Mouse (Mus musculus) heart, embryonic 10.5 days (tissue): ENCODE results near the gene Myf5. TPM values are rescaled to one million over a fixed set of nuclear protein-coding genes. Genes with fewer than 3 reads are reported as not detected.

ENCODE experiments used
- DNase-seq: peaks from one replicate; pipeline ENCODE4 v3.0.0-alpha.2; 2017; ENCODE audit warnings: low spot score
- H3K27ac ChIP-seq: fragments of 300-500 bp; sonication (generic); 2 replicates; pipeline ENCODE4 v1.5.1; 2016; ENCODE audit warnings: mild to moderate bottlenecking
- H3K27me3 ChIP-seq: fragments of 300-500 bp; sonication (generic); 2 replicates; pipeline ENCODE4 v1.6.1; 2016; ENCODE audit warnings: mild to moderate bottlenecking; ENCODE audit not compliant: poor library complexity, insufficient read depth, severe bottlenecking
- H3K36me3 ChIP-seq: fragments of 300-500 bp; sonication (generic); 2 replicates; pipeline ENCODE4 v1.6.1; 2016; ENCODE audit warnings: mild to moderate bottlenecking, moderate library complexity
- H3K4me1 ChIP-seq: fragments of 300-500 bp; sonication (generic); 2 replicates; pipeline ENCODE4 v1.6.1; 2016; ENCODE audit warnings: mild to moderate bottlenecking
- H3K4me3 ChIP-seq: fragments of 300-500 bp; sonication (generic); 2 replicates; pipeline ENCODE4 v1.5.1; 2016; ENCODE audit warnings: mild to moderate bottlenecking, moderate library complexity
- H3K9me3 ChIP-seq: fragments of 300-500 bp; sonication (generic); 2 replicates; pipeline ENCODE4 v1.6.1; 2016; ENCODE audit warnings: mild to moderate bottlenecking, moderate library complexity
- WGBS: fragments of 180-500 bp; shearing (Covaris S2); methylation state at CpG from one replicate; pipeline ENCODE4 v1.1.7; 2016; 5-methylcytosine and 5-hydroxymethylcytosine counted together
- polyA plus RNA-seq: library from polyadenylated mRNA; unstranded; fragments of >200 nt; fragmentation: Nextera tagmentation; extraction: Ambion mirVana; gene quantifications from 2 replicates; pipeline ENCODE4 v1.2.1, GENCODE M21; 2016

Gene Myf5
- 1.3 and 2.8 TPM in 2 replicates for polyA plus RNA-seq

DNA sequence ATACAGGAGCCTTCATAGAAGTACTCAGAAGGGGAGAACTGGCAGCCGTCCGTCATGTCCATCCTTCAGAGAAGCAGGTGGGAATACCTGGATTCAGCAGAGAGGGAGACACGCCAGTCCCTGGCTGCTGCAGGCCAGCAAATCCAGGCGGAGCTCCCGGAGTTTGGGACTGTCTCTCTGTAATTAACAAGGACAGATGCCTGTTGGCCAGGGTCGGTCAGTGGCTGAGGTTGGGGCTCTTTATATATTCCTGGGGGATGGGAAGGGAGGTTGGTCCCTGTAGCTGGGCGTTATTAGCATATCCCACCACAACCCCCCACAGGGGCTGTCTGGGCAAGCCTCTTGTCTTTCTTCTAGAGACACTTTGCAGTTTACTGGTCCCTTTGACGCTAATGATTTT lies at the start of gene Myf5:
Myf5 (minus strand) TSS at position 265 of the 400 bp plus-strand sequence.
- Histone ChIP-seq H3K9me3 (no peaks in the 10 kb centered on the region), H3K36me3 (no peaks in the 10 kb centered on the region), H3K27me3 (0 out of 2 replicates have a peak, but pooled peaks cover 3% of the 10 kb centered on the region), H3K4me1 (0 out of 2 replicates have a peak, but pooled peaks cover 3% of the 10 kb centered on the region), H3K4me3 (no peak within 1 kb of the TSS), H3K27ac (no peak within 1 kb of the TSS)
- 75% methylated on average over 8 of the region's 8 CpGs for WGBS
- no peak for DNase-seq

DNA sequence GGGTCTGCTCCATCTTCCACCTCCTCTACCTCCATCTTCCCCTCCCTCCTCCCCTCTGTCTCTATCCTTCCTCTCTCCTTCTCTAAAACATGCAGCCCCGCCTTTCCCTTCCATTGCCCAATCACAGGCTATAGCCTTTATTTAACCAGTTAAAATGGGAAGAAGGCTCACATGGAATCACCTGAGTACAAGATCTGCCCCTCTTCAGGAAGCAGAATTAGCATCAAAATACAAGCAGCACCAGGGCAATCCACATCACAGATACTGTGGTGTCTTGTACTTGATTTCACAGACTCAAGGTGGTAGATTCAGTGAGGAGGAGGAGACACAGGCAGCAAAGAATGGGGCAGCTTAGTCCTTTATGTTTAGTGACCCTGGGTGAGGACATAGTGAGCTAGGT lies 42.8 kb upstream of the Myf5 start:
- 63% methylated on average over 1 of the region's 1 CpGs for WGBS
- no peak overlapping the region for H3K4me3 ChIP-seq
- H3K9me3 ChIP-seq = no peaks in the 10 kb centered on the region
- no peaks in the 10 kb centered on the region for H3K27me3 ChIP-seq
- no peaks in the 10 kb centered on the region for H3K36me3 ChIP-seq
- H3K27ac ChIP-seq = no peak overlapping the region
- no peaks in the 10 kb centered on the region for H3K4me1 ChIP-seq
- no peak for DNase-seq

DNA sequence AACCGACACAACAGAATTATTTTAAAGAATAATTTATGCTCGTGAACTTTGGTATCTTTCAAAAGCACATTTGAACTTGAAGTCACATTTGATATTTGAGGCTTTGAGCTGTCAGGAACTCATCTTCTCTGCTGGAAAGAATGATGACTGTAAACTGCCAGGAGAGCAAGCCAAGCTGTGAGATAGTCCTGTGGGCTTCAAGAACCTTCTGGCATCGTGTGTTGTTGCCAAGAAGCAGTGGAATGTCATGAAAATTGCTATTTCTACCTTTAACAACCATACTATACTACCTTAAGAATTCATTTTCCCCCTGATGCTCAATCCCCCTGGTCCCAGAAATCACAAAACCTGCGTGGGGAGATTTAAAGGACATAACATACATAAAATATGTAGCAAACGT lies 33.3 kb upstream of the Myf5 start:
- no peak overlapping the region for H3K27ac ChIP-seq
- H3K9me3 ChIP-seq = no peaks in the 10 kb centered on the region
- no peak overlapping the region for H3K4me3 ChIP-seq
- no peaks in the 10 kb centered on the region for H3K36me3 ChIP-seq
- WGBS = 72% methylated on average over 5 of the region's 5 CpGs
- no peaks in the 10 kb centered on the region for H3K27me3 ChIP-seq
- H3K4me1 ChIP-seq = no peaks in the 10 kb centered on the region
- DNase-seq = no peak

DNA sequence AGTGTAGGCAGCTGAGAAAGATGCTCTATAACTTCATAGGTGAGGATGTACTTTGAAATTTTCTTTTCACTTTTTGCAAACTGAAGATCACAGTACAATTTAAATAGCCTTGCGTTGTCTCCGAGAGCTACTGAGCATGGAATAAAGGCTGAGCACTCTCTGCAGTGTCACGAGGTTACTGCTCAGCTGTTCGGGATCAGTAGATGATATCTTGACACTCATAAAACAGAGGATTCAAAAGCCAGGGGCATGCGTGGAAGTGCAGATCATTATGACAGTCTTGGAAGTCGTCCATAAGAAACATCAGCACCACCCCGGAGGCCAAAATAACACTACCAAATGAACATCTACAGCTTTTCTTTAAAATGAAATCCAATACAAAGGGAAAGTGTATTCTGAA lies 30.7 kb upstream of the Myf5 start:
- Histone ChIP-seq H3K4me3 (no peak overlapping the region), H3K36me3 (no peaks in the 10 kb centered on the region), H3K4me1 (no peaks in the 10 kb centered on the region), H3K9me3 (no peaks in the 10 kb centered on the region), H3K27me3 (no peaks in the 10 kb centered on the region), H3K27ac (no peak overlapping the region)
- WGBS = 81% methylated on average over 7 of the region's 7 CpGs
- DNase-seq = no peak

DNA sequence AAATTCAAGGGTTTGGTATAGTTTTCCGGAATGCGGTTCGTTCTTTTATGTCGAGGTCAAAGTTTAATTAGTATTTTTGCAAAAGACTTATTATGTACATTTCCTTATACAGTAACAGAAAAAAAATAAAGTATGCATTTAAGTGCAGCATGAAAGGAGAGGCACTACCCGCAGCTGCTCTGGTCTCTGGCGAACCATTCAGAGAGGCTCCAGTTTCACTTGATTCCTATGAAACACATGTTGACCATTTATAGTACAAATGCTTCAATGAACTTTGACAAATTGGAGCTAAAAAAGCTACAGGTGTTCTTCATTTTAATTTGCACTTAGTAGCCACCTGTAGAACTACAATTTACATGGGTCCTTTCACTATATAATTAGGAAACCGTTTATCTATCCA lies 28.8 kb upstream of the Myf5 start:
- no peaks in the 10 kb centered on the region for H3K36me3 ChIP-seq
- no peak for DNase-seq
- H3K9me3 ChIP-seq = no peaks in the 10 kb centered on the region
- 83% methylated on average over 7 of the region's 7 CpGs for WGBS
- no peak overlapping the region for H3K4me3 ChIP-seq
- no peaks in the 10 kb centered on the region for H3K27me3 ChIP-seq
- no peak overlapping the region for H3K27ac ChIP-seq
- H3K4me1 ChIP-seq = no peaks in the 10 kb centered on the region

DNA sequence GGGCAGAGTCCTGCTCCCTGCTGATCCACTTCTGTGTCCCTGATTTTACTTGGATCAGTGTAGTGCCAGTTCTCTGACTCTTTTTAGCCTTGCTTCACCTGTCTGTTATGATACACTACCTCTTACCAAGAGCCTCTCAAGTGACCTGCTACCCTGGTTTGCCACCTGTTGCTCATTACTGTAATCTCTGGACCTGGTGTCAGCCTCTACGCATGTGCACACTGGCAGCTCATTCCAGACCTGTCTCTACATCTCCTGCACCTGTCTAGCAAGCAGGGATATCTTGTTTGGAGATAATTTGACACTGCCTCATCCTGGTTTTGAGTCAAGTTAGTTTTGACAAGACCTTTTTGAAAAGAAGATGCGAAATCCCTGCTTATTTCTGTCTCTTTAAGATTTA lies 20.5 kb upstream of the Myf5 start:
- Histone ChIP-seq H3K27me3 (no peaks in the 10 kb centered on the region), H3K36me3 (no peaks in the 10 kb centered on the region), H3K4me3 (no peak overlapping the region), H3K9me3 (no peaks in the 10 kb centered on the region), H3K27ac (no peak overlapping the region), H3K4me1 (no peaks in the 10 kb centered on the region)
- no peak for DNase-seq
- 82% methylated on average over 2 of the region's 2 CpGs for WGBS

DNA sequence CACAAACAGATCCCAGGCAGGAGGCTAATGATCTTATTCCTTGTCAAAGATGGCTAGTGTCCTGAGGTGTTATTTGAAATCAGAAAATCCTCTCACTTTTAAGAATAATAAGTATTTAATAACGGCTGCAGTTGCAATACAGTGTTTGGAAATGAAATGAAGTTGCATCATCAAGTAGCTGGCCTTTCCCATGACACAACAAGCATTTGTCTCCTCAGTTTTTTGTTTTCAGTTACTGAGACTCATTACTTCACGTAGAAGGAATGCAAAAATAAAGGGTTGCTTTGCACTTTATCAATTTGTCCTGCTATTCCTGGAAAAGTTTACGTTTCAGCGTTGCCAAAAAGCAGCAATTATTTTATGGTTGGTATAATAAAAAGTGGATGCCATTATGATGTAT lies 17.5 kb upstream of the Myf5 start:
- WGBS = 78% methylated on average over 4 of the region's 4 CpGs

DNA sequence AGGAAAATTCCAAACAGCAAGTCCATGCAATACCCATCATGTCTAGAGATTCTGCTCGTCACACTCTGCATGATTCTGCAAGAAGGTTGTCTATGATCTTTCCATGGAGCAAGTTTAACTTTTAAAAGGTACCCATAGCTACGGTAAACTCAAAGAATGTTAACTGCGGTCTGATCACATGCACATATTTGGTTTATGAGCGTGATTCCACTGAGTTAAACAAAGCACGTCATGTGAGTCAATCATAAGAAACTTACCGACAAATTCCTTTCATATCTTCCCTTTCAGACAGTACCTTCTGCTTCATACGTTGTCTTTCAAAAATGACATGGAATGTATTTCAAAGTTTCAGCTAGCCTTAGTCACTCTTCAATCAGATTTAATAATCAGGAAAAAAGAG lies 16.3 kb upstream of the Myf5 start:
- H3K27ac ChIP-seq = no peak overlapping the region
- H3K4me3 ChIP-seq = no peak overlapping the region
- no peaks in the 10 kb centered on the region for H3K27me3 ChIP-seq
- no peaks in the 10 kb centered on the region for H3K36me3 ChIP-seq
- DNase-seq = no peak
- H3K9me3 ChIP-seq = no peaks in the 10 kb centered on the region
- H3K4me1 ChIP-seq = peaks cover 4% of the 10 kb centered on the region; the same call in 1 of the 2 replicates
- 87% methylated on average over 7 of the region's 7 CpGs for WGBS

More for the DNA sequence above, 17.5 kb upstream of the Myf5 start:
- Histone ChIP-seq H3K9me3 (no peaks in the 10 kb centered on the region), H3K36me3 (no peaks in the 10 kb centered on the region), H3K27ac (no peak overlapping the region), H3K4me1 (peaks cover 4% of the 10 kb centered on the region; the same call in 1 of the 2 replicates), H3K27me3 (no peaks in the 10 kb centered on the region), H3K4me3 (no peak overlapping the region)
- DNase-seq = no peak

DNA sequence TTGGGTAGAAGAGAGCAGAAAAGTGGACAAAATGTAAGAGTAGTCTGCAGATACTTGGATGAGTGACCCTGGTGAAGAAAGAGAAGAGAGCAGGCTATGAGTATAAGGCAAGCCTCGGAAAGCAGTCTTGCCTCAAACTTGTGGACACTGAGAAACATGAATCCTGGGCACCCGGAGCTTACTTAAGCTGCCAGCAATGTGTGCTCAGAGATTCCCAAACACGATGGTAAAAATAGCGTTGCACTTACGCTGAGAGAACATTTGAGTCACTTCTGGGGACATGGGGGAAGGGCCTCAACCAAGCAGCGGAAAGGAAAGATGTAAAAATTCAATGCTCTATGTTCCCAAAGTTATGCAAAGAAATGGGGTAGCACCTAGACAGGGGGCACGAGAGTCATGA lies 13.7 kb upstream of the Myf5 start:
- Histone ChIP-seq H3K27ac (peak overlapping the region; percentile 70), H3K4me1 (peaks cover 4% of the 10 kb centered on the region; the same call in 1 of the 2 replicates), H3K9me3 (no peaks in the 10 kb centered on the region), H3K27me3 (no peaks in the 10 kb centered on the region), H3K36me3 (no peaks in the 10 kb centered on the region), H3K4me3 (no peak overlapping the region)
- 61% methylated on average over 7 of the region's 7 CpGs for WGBS
- DNase-seq = no peak

DNA sequence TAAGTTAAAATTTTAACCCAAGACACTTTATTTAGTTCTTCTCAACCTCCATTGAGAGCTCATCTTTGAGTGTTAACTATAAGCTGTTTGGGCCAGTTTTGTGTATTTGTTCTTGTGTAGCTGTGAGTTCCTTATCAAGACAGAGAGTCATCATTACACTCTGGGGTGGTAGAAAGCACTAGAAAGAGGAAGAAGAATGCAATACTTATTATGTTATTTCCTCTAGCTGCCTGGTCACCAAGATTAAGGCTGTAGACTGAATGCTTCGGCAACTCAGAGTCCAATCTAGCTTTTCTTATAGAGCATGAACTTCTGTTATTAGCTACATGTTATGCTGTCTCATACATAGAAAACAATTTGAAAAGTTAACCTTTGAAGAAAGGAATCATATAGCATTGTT lies 10.5 kb upstream of the Myf5 start:
- 84% methylated on average over 1 of the region's 1 CpGs for WGBS
- Histone ChIP-seq H3K4me1 (peaks cover 13% of the 10 kb centered on the region), H3K36me3 (no peaks in the 10 kb centered on the region), H3K9me3 (no peaks in the 10 kb centered on the region), H3K4me3 (no peak overlapping the region), H3K27ac (no peak overlapping the region), H3K27me3 (peaks cover 4% of the 10 kb centered on the region; the same call in 1 of the 2 replicates)
- DNase-seq = no peak

DNA sequence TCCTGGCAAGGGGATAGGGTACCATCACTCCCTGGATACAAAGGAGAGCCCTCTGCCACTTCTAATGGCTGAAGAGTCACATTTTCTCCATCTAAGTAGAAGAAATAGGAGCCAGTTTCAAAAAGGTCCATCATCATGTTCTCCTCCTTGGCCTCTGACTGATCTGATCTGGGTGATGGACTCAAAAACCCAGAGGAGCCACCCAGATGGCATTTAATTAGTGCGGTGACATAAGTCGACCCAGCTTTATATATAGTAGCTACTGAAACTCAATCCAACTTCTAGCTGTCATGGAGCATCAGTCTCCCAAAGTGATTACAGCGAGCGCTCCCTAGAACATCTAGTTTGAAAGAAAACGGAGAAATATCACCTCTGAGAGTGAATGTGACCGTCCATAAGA lies 8.6 kb upstream of the Myf5 start, which contains the start of gene Myf6:
Myf6 (minus strand) TSS at position 170 of the 400 bp plus-strand sequence.
- Histone ChIP-seq H3K9me3 (no peaks in the 10 kb centered on the region), H3K4me3 (peak within 1 kb of the TSS; percentile 46), H3K4me1 (peaks cover 9% of the 10 kb centered on the region), H3K27me3 (peaks cover 4% of the 10 kb centered on the region; the same call in 1 of the 2 replicates), H3K36me3 (no peaks in the 10 kb centered on the region), H3K27ac (0 out of 2 replicates have a peak within 1 kb of the TSS, but pooled peaks have one; percentile 29)
- no peak for DNase-seq
- 85% methylated on average over 6 of the region's 6 CpGs for WGBS

DNA sequence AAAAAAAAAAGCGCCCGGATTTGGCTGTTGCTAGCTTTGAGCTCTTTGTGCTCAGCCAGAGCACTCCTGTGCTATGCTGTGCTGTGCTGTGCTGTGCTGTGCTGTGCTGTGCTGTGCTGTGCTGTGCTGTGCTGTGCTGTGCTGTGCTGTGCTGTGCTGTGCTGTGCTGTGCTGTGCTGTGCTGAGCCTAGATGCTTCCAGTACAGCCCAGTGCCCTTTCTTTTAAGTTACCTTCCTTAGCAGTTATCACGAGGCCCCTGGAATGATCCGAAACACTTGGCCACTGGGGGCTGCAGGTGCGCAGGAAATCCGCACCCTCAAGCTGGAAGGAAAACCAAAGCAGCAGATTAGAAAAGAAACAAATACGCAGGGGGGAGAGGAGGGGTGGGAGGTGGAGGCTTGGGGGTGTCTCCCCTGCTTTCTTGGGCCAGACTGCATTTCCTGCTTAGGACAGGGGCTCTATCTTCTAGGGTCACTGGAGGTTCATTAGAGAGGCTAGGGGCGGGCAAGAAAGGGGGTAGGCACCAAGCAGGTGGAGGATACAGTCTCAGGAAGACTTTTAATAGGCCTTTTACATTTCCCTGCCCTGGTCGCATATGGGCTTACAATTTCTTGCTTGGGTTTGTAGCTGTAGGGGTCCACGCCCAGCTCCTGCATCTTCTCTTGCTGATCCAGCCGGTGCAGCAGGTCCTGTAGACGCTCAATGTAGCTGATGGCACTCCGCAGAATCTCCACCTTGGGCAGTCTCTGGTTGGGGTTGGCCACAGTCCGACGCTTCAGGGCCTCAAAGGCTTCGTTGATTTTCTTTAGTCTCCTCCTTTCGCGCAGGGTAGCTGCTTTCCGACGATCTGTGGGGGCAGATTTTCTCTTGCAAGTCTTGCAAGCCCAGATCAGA lies 7.9 kb upstream of the Myf5 start:
- Histone ChIP-seq H3K27me3 (peaks cover 4% of the 10 kb centered on the region; the same call in 1 of the 2 replicates), H3K4me1 (peaks cover 12% of the 10 kb centered on the region), H3K9me3 (no peaks in the 10 kb centered on the region), H3K36me3 (no peaks in the 10 kb centered on the region), H3K4me3 (peak overlapping the region; percentile 46), H3K27ac (0 out of 2 replicates have a peak overlapping the region, but pooled peaks have one; percentile 42)
- 40% methylated on average over 20 of the region's 20 CpGs for WGBS
- no peak for DNase-seq

DNA sequence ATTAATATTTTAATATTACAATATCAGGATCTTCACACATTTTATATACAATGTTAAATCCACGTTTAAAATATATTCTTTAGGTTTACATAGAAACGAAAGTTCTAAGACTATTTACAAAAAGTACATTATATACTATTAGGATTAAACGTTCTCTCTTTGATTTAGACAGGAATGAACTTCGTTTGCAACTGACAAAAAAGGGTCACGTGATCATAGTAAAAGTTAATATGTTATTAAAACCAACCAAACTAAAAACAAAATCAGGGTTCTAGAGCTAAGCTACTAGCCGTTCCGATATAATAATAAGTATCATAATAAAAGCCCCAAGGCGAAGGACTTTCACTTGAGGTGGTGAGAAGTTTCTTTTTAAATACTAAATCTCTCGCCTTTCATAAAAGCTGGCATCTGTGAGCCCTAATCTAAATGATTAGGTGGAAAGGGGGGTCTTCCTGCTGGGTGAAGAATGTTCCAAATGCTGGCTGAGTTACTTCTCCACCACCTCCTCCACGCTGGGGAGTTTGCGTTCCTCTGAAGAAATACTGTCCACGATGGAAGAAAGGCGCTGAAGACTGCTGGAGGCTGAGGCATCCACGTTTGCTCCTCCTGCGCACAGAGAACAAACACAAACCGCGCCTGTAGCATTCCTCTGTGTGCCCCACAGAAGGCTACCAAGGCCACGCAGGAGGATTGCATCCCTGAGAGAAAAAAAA lies 7.1 kb upstream of the Myf5 start:
- Histone ChIP-seq H3K27me3 (peaks cover 4% of the 10 kb centered on the region; the same call in 1 of the 2 replicates), H3K4me3 (peak overlapping the region; percentile 46), H3K4me1 (peaks cover 12% of the 10 kb centered on the region), H3K27ac (0 out of 2 replicates have a peak overlapping the region, but pooled peaks have one; percentile 42), H3K36me3 (no peaks in the 10 kb centered on the region), H3K9me3 (no peaks in the 10 kb centered on the region)
- DNase-seq = no peak
- WGBS = 36% methylated on average over 18 of the region's 18 CpGs
